Mouse (Mus musculus) ES-Bruce4 (cell line): ENCODE results near the gene Ptrh1. TPM values are rescaled to one million over a fixed set of nuclear protein-coding genes. Genes with fewer than 3 reads are reported as not detected.

Experiments
- H3K27ac ChIP-seq: 2 replicates; pipeline ENCODE4 v1.5.1; 2012; ENCODE audit warnings: low read length, inconsistent platforms; ENCODE audit not compliant: insufficient read depth
- H3K27me3 ChIP-seq: 2 replicates; pipeline ENCODE4 v1.6.1; 2012; ENCODE audit warnings: mild to moderate bottlenecking, low read length, inconsistent platforms; ENCODE audit not compliant: control insufficient read depth, poor library complexity, insufficient read depth, severe bottlenecking
- H3K36me3 ChIP-seq: 2 replicates; pipeline ENCODE4 v1.6.1; 2012; ENCODE audit warnings: inconsistent platforms, mild to moderate bottlenecking, low read length, moderate library complexity; ENCODE audit not compliant: control insufficient read depth, poor library complexity, insufficient read depth, severe bottlenecking
- H3K4me1 ChIP-seq: one replicate; pipeline ENCODE4 v1.8.1; 2011; ENCODE audit warnings: low read length; ENCODE audit not compliant: control insufficient read depth, insufficient read depth
- H3K4me3 ChIP-seq: 2 replicates; pipeline ENCODE4 v1.5.1; 2011; ENCODE audit warnings: low read depth, mild to moderate bottlenecking, low read length
- H3K9ac ChIP-seq: 2 replicates; pipeline ENCODE4 v1.6.1; 2012; ENCODE audit warnings: low read depth, mild to moderate bottlenecking, inconsistent platforms; ENCODE audit not compliant: poor library complexity, severe bottlenecking
- H3K9me3 ChIP-seq: replicated peaks from 2 replicates; pipeline ENCODE4 v1.6.1; 2012; ENCODE audit warnings: mild to moderate bottlenecking, low read length, inconsistent platforms; ENCODE audit not compliant: control insufficient read depth, poor library complexity, insufficient read depth, severe bottlenecking
- CTCF ChIP-seq: IDR thresholded peaks from one replicate; pipeline ENCODE4 v1.8.1; 2011; ENCODE audit warnings: low read depth, low read length
- EP300 ChIP-seq: IDR thresholded peaks from 2 replicates; pipeline ENCODE4 v1.6.1; 2011; ENCODE audit warnings: low read depth, low read length; ENCODE audit not compliant: insufficient read depth
- POLR2A ChIP-seq: IDR thresholded peaks from one replicate; pipeline ENCODE4 v1.8.1; 2011; ENCODE audit warnings: low read length; ENCODE audit not compliant: insufficient read depth
- polyA plus RNA-seq: library from polyadenylated mRNA; stranded (reverse); fragments of >200 nt; gene quantifications from 2 replicates; pipeline ENCODE4 v1.2.4, GENCODE M21; 2011; ENCODE audit warnings: low read depth; ENCODE audit not compliant: missing spikeins, insufficient read depth, insufficient read length

The Ptrh1 gene
- polyA plus RNA-seq, 1 experiment = 11.6 TPM

DNA sequence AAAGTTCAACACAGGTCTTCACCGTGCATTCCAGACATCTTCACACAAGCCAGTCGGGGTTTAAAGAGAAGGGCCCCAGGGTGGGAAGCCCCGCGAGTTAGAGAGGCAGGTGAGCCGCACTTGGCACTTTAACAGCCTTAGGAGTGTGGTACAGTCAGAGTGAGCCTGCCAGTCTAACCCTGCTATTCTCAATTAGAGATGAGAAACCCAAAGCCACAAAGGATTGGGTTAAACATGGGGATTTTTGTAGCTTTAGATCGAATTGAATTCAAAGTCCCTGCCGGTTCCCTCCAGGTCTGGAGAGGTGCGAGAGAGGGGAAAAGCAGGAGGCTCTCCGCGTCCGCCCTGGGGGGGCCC lies 34.7 kb upstream of the Ptrh1 start, which contains the start of gene 6330409D20Rik:
6330409D20Rik (minus strand) TSS at position 101 of the 357 bp plus-strand sequence.
- H3K4me1 ChIP-seq = no peaks in the 10 kb centered on the region
- no peaks in the 10 kb centered on the region for H3K36me3 ChIP-seq
- TF ChIP-seq POLR2A (no peak), CTCF (no peak), EP300 (no peak)
- H3K27me3 ChIP-seq = no peaks in the 10 kb centered on the region
- H3K9me3 ChIP-seq = no peaks in the 10 kb centered on the region
- H3K9ac ChIP-seq = peak within 1 kb of the TSS; percentile 27
- H3K4me3 ChIP-seq = peak within 1 kb of the TSS; percentile 57
- no peak within 1 kb of the TSS for H3K27ac ChIP-seq

DNA sequence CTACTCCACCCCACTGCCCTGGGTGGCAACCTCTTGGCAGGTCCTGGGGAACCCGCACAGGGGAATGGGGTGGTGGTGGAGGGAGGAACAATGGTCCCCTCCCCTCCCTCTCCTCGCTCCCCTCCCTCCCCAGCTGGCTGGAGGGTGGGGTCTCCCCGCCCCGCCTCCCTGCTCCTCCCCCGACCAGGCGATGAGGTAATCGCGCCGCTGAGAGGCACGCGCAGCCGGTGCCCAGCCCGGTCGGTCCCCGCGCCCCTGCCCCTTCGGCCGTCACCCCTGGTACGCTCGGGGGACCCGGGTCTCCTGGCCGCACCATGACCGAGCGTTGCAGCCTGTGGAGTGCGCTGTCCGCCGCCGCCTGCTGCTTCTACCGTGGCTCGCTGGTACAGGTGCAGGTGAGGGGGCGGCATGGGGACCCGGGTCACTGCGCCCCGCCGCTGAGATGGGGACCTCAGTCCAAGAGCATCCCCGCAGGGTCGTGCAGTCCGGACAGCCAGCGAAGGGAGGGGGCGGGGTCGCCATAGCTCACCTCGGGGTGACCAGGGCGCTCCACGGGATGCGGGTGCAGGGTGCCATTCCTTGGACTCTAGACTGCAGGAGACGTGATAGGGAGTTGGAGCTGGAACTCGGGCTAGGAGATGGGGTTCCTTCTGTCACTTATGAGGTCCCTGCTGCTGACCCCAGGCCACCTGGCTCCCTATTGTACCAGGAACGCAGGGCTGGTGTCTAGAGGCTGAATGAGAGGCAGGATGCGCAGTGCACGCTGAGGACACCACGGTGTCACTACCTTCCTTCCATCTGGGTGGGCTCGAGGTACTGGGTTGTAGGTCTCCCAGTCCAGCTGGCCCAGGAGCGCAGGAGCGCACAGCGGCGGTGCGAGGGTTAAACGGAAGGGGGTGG lies 34.1 kb upstream of the Ptrh1 start:
- TF ChIP-seq CTCF (no peak), EP300 (no peak), POLR2A (no peak)
- Histone ChIP-seq H3K9me3 (no peaks in the 10 kb centered on the region), H3K9ac (peak overlapping the region; percentile 27), H3K36me3 (no peaks in the 10 kb centered on the region), H3K4me3 (peak overlapping the region; percentile 57), H3K27me3 (no peaks in the 10 kb centered on the region), H3K27ac (no peak overlapping the region), H3K4me1 (no peaks in the 10 kb centered on the region)

DNA sequence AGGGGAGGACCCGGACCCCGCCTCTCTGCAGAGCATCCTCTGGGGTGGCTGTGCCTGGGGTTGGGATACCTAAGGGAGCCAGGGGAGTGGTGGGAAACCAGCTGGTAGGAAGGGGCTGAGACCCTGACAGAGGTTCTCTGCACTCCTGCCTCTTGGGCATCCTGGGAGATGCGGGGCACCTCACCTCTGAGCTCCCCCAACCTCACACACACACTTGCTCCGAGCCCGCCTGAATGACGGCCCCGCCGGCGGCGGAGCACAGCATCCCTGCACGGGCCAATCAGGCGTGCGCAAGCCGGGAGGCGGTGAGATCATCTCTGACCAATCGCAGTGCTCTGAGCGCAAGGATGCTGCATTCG lies 33.4 kb upstream of the Ptrh1 start:
- H3K4me3 ChIP-seq = peak overlapping the region; percentile 57
- no peak overlapping the region for H3K9ac ChIP-seq
- no peaks in the 10 kb centered on the region for H3K9me3 ChIP-seq
- H3K36me3 ChIP-seq = no peaks in the 10 kb centered on the region
- TF ChIP-seq CTCF = no peak
- no peak for TF ChIP-seq EP300
- TF ChIP-seq POLR2A = no peak
- H3K4me1 ChIP-seq = no peaks in the 10 kb centered on the region
- H3K27ac ChIP-seq = no peak overlapping the region
- no peaks in the 10 kb centered on the region for H3K27me3 ChIP-seq

DNA sequence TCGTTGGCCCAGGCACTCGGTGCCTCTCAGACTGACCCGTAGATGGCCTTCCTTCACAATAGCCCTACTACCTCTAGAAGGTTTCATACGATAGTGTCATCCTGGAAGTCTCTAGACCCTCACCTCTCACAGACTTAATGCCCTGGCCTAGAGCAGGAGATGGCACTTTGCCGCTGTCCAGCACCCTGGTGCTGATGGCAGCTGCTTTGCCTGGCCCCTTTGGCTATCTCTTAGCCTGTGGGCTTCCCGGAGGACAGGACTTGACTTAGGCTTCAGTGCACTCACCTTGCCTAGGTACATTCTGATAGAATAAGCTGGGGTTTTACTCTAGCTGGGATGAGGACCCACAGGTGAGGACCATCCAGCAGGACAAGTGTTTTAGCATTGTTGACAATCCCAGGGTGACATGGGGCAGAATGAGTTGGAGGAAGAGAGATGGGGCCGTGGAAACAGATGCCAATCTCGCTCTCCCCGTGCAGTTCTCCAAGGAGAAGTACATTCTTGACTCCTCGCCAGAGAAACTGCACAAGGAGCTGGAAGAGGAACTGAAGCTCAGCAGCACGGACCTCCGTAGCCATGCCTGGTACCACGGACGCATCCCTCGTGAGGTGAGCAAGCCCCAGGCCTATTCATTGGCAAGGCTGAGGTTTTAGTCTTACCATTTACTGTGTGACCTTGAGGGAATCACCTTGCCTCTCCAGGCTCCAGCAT lies 31.2 kb upstream of the Ptrh1 start:
- H3K9ac ChIP-seq = no peak overlapping the region
- H3K9me3 ChIP-seq = no peaks in the 10 kb centered on the region
- TF ChIP-seq POLR2A = no peak
- TF ChIP-seq EP300 = no peak
- no peak for TF ChIP-seq CTCF
- H3K27me3 ChIP-seq = no peaks in the 10 kb centered on the region
- H3K36me3 ChIP-seq = no peaks in the 10 kb centered on the region
- H3K4me3 ChIP-seq = no peak overlapping the region
- H3K27ac ChIP-seq = no peak overlapping the region
- no peaks in the 10 kb centered on the region for H3K4me1 ChIP-seq

DNA sequence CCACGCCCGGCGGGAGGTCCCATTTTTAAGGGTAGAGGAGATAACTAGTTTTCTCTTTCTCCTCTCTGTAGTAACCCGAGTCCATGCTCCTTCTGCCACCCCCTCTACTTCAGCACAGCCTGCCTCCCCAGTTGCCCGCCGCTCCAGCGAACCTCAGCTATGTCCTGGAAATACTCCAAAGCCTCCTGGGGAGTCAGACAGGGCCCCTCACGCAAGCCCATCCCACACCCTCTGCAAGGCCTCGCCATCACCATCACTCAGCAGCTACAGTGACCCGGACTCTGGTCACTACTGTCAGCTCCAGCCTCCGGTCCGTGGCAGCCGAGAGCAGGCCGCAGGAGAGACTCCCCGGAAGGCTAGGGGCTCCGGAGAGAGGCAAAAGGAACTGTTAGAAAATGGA lies 26.5 kb upstream of the Ptrh1 start:
- Histone ChIP-seq H3K9me3 (no peaks in the 10 kb centered on the region), H3K36me3 (no peaks in the 10 kb centered on the region), H3K4me1 (no peaks in the 10 kb centered on the region), H3K27ac (no peak overlapping the region), H3K9ac (no peak overlapping the region), H3K27me3 (no peaks in the 10 kb centered on the region), H3K4me3 (no peak overlapping the region)
- TF ChIP-seq POLR2A (no peak), CTCF (no peak), EP300 (no peak)

DNA sequence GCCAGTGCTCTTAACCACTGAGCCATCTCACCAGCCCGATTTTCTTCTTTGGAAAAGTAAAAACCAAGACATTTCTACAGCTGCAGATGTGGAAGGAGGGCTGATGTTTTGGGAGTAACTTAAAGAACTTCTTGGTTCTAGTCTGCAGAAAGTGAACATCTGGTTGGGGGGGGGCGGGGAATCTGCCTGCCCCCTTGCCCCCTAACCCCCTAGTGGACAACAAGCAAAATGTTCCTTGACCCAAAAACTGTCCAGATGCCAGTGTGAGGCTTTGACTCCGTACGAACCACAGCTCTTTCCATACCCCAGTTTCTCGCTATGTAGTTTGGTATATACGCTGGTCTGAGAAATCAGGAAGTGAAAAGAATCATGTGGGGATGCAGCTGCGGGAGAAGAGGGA lies 25.4 kb upstream of the Ptrh1 start:
- no peak overlapping the region for H3K27ac ChIP-seq
- no peaks in the 10 kb centered on the region for H3K9me3 ChIP-seq
- H3K4me3 ChIP-seq = no peak overlapping the region
- no peak overlapping the region for H3K9ac ChIP-seq
- no peaks in the 10 kb centered on the region for H3K36me3 ChIP-seq
- TF ChIP-seq POLR2A = no peak
- H3K4me1 ChIP-seq = no peaks in the 10 kb centered on the region
- H3K27me3 ChIP-seq = no peaks in the 10 kb centered on the region
